Mouse (Mus musculus): ENCODE results near the gene Adamts18.

DNA sequence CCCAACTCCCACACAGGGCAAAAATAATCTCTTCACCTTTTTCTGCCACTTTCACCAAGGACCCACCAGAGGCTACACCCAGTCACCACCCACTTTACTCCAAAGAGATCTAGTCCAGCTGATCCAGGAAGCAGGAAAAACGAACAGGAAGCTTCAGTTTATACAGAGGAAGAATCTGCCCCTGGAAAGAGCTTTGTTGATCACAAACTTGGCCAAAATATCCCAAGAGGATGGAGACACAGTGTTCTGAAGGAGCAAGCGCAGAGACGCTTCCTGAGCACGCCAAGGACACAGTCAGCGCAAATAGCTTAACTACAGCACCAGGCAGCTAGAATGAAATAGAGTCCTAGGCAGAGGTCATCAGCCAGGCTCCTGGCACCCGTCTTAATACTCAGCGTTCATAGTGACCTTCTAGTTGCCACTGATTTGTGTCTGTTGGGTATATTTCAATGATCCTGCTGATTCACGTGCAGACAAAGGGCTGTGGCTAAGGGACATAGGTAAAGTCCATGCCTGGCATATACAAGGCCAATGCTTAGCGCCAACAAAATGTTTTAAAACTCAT is 113.0 kb downstream of the Adamts18 start:
- TF ChIP-seq CTCF (IDR thresholded peaks at IDR 0.05; ENCODE audit: borderline replicate concordance, extremely low read depth, insufficient read depth, insufficient read length) = no peak
- TF ChIP-seq POLR2A (IDR thresholded peaks at IDR 0.05; ENCODE audit: borderline replicate concordance, extremely low read depth, insufficient read depth, insufficient read length, poor library complexity, severe bottlenecking) = no peak
